Mouse (Mus musculus) mammary gland, adult 2 months (tissue): ENCODE results near the gene Samd10. TPM values are rescaled to one million over a fixed set of nuclear protein-coding genes. Genes with fewer than 3 reads are reported as not detected.

ENCODE experiments used
- polyA plus RNA-seq: library from polyadenylated mRNA; depleted of rRNA; stranded (reverse); fragments of >200 nt; gene quantifications from 2 replicates; pipeline ENCODE4 v1.2.3, GENCODE M21; 2012; ENCODE audit warnings: low replicate concordance; rRNA removed

The Samd10 gene
- 19.4 and 21.0 TPM in 2 replicates for polyA plus RNA-seq

DNA sequence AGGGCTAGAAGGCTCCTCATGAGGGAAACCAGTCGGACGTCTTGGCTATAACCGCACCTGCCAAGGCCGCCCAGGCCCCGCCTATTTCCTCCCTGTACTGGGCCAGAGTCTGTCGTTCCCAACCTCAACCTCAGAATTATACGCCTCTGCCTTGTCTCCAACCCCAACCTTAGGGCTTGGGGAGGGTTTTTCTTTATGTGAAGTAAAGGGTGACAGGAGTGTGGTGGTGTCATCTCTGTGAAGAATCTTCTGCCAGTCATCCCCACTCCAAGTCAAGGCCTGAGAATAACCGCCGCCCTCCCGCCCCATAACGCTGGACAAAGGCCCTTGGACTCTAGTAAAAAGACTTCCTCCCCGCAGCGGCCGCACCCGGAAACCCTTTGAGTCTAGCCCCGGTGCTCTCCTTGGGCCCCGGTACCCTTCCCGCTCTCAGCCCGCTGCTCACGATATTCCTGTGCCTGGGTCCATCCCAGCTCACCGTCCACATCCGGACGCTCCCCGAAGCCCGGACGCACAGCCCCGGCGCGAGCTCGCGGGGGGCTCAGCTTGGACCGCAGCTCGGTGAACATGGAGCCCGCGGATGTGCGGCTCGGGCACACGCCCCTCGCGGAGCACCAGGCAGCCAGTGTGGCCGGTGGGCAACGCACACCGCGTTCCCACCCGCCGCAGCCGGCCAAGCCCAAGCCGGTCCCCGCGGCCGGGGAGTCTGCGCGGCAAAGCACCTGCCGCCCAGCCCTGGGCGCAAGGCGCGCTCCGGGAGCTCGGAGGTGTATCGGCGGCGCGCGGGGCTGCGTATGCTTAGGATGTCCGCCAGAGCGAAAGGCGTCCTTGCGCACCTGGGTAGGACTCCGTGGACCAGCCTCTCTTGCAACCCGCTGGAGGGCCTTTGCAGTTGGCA is at the start of gene Samd10:
Gene Samd10 (minus strand): TSS at position 759 of the 898 bp plus-strand sequence.

DNA sequence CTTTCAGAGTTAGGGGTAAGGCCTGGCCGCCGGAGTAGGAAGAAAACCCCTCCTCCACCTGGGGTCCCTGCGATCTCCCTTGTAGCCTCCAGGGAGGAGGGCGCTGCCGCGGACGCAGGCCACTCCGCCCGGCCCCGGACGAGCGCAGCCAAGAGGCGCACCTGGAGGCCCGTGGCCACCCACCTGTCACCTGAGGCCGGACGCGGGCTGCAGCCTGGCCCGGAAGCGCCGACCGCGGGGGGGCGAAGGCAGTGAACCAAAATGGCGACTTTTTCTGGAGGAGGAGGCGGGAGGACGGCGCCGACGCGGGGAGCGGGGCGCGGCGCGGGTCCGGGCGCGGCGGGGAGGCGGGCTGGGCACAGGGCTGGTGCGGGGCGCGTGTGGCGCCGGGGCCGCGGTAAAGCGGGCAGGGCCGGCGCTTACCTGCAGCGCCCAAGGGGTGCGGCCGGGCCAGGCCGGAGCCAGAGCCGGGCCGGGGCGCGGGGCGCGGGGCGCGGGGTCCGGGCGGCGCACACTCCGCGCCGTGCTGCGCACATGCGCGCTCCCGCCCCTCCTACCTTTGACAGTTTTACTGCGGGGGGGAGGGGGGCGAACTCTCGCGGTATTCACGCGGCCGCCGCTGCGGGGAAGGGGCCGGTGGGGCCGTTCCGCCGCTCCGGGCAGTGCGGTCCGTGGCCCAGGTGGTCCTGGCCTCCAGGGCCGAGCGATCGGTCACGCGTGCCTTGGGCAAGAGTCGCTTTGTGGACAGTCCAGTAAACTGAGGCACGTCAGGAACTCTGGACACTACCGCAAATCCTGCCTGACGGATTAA is 6.6 kb downstream of the Samd10 start, which contains the start of gene Zfp512b:
Gene Zfp512b (minus strand): TSS at position 573 of the 811 bp plus-strand sequence.

DNA sequence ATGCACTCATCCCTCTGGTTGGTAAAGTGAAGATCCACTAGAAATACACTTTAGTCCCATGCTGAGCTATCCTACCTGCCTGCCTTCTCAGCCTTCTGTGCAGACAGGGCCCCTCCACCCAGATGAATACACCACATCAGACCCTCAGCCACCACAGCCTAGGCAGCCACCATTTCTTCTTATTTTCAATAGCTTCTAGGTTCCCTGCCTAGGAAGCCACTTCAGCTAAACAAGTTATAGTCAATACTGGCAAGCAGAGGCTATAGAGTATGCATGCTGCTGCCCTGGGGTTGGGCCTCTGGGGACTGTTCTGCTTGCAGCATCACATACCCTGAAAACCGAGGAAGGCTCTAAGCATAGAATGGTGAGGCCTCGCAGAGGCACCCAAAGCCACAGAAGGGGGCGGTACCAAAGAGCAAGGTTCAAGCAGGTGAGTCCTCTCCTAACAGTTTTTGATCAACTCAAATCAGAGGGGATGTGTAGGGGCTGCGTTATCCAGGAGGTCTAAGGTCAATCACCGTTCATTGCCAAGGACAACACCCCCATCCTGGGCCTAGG is 7.4 kb downstream of the Samd10 start, which contains the start of gene Prpf6:
Gene Prpf6 (plus strand): TSS at position 341 of the 558 bp plus-strand sequence.

DNA sequence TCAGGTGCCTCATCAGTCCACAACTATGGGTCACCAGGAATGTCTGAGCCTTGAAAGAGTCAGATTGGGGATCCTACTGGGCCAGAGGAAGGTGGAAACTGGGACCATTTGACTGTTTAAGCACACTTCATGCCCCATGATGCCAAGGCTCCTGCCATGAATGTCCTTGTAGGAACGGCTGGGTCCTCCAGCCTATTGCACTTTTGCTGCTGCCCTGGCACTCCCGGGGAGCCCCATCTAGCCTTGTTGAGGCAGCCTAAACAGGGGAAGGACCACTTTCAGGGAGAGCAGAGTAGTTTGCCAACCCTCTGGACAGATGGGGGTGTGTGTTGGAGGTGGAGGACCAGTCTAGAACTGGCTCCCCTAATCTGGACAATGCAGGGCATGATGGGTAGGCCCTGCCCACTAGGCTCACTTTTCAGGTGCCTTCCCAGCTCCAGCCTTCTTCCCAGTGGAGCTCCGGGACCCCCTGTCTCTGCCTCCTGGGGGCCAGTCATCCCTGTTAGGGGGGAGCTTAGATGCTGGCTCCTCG is 14.5 kb downstream of the Samd10 start, which contains the start of gene Uckl1:
Gene Uckl1 (minus strand): TSS at position 482 of the 532 bp plus-strand sequence.

Other genes with a start within 250 kb of the Samd10 start
- gene Zgpat, start 234.3 kb downstream of the Samd10 start, polyA plus RNA-seq, result 37.8 and 41.8 TPM in 2 replicates
- 32.9 and 45.7 TPM in 2 replicates for gene Arfrp1, start 233.8 kb downstream of the Samd10 start, polyA plus RNA-seq
- 90.2 and 175 TPM in 2 replicates for gene Lime1, start 219.1 kb downstream of the Samd10 start, polyA plus RNA-seq
- 9.5 and 13.9 TPM in 2 replicates for gene Zbtb46, start 139.8 kb downstream of the Samd10 start, polyA plus RNA-seq
- gene Abhd16b, start 106.0 kb downstream of the Samd10 start, polyA plus RNA-seq, result 0.09 and 0.18 TPM in 2 replicates
- 43.4 and 55.1 TPM in 2 replicates for gene Tpd52l2, start 102.1 kb downstream of the Samd10 start, polyA plus RNA-seq
- 55.5 and 79.7 TPM in 2 replicates for gene Dnajc5, start 78.7 kb downstream of the Samd10 start, polyA plus RNA-seq
- 149 and 242 TPM in 2 replicates for gene Uckl1, start 14.3 kb downstream of the Samd10 start, polyA plus RNA-seq
- 12.7 and 15.9 TPM in 2 replicates for gene Prpf6, start 7.3 kb downstream of the Samd10 start, polyA plus RNA-seq
- gene Zfp512b, start 6.4 kb downstream of the Samd10 start, polyA plus RNA-seq, result 46.3 and 50.6 TPM in 2 replicates
- gene Gm29797, start 57.8 kb upstream of the Samd10 start, polyA plus RNA-seq, result not detected in 2 replicates
- gene Sox18, start 72.4 kb upstream of the Samd10 start, polyA plus RNA-seq, result 95.8 and 190 TPM in 2 replicates
- 12.8 and 20.0 TPM in 2 replicates for gene Tcea2, start 81.1 kb upstream of the Samd10 start, polyA plus RNA-seq
- 136 and 206 TPM in 2 replicates for gene Rgs19, start 94.8 kb upstream of the Samd10 start, polyA plus RNA-seq
- gene Lkaaear1, start 99.2 kb upstream of the Samd10 start, polyA plus RNA-seq, result not detected in 2 replicates
- 0.22 and 0.37 TPM in 2 replicates for gene Oprl1, start 115.8 kb upstream of the Samd10 start, polyA plus RNA-seq
- gene Myt1, start 164.1 kb upstream of the Samd10 start, polyA plus RNA-seq, result not detected in 2 replicates
- 18.1 and 28.3 TPM in 2 replicates for gene Pcmtd2, start 238.6 kb upstream of the Samd10 start, polyA plus RNA-seq